Mouse (Mus musculus): ENCODE results near the gene Cdrt4. TPM values are rescaled to one million over a fixed set of nuclear protein-coding genes. Genes with fewer than 3 reads are reported as not detected.

The Cdrt4 gene
- total RNA-seq, 1 experiment, result 1.6 TPM

DNA sequence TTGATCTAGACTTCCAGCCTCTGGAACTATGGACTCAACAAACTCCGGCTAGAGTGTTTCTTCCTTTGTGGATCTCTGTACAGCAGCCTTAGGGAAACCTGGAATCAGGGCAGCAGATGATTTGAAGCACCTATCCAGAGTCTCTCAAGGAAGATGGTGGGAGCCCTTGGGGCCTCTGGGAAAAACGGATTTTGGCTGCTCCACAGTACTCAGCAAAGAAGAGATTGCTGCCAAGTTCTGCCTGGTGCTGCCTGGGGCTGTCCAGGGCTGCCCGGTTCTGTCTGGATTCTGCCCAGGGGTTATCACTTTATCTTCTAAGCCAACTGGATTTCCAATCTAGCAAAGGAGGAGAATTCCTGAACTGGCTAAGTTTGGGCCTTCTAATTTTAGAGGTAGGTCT lies 58.8 kb downstream of the Cdrt4 start:
- TF ChIP-seq MAFK (IDR thresholded peaks at IDR 0.05; ENCODE audit: insufficient read depth, low read depth, low read length) (no peak), HCFC1 (IDR thresholded peaks at IDR 0.05; ENCODE audit: borderline replicate concordance, insufficient read depth, low read length) (no peak), ZC3H11A (IDR thresholded peaks at IDR 0.05; ENCODE audit: borderline replicate concordance, low read depth, low read length) (no peak), CHD2 (IDR thresholded peaks at IDR 0.05; ENCODE audit: low read depth, low read length) (no peak), ZNF384 (IDR thresholded peaks at IDR 0.05; ENCODE audit: low read depth, low read length) (no peak)
- H3K4me1 ChIP-seq (ENCODE audit: control insufficient read depth in 2 of 2, insufficient read depth in 2 of 2, low read length in 2 of 2, poor library complexity in 1 of 2), result no peaks in the 10 kb centered on the region
- H3K36me3 ChIP-seq (ENCODE audit: control insufficient read depth, insufficient read depth, low read length, poor library complexity, severe bottlenecking), result no peaks in the 10 kb centered on the region
- in situ Hi-C loops (cut with MboI; ENCODE audit: low sequenced_read_pairs in 2 of 2, unreplicated experiment in 2 of 2), result no loop called here
- no peak for DNase-seq (ENCODE audit: low read depth, low spot score)
- H3K4me3 ChIP-seq (ENCODE audit: insufficient read depth in 1 of 2, low read depth in 1 of 2, low read length in 2 of 2, poor library complexity in 1 of 2, severe bottlenecking in 1 of 2), result no peak overlapping the region
- no peak overlapping the region for H3K9ac ChIP-seq (ENCODE audit: insufficient read depth, low read depth, low read length, poor library complexity, severe bottlenecking)
- H3K9me3 ChIP-seq (ENCODE audit: control insufficient read depth, insufficient read depth, low read depth, low read length), result no peaks in the 10 kb centered on the region
- H3K27ac ChIP-seq (ENCODE audit: insufficient read depth, low read depth, low read length, poor library complexity, severe bottlenecking), result no peak overlapping the region

DNA sequence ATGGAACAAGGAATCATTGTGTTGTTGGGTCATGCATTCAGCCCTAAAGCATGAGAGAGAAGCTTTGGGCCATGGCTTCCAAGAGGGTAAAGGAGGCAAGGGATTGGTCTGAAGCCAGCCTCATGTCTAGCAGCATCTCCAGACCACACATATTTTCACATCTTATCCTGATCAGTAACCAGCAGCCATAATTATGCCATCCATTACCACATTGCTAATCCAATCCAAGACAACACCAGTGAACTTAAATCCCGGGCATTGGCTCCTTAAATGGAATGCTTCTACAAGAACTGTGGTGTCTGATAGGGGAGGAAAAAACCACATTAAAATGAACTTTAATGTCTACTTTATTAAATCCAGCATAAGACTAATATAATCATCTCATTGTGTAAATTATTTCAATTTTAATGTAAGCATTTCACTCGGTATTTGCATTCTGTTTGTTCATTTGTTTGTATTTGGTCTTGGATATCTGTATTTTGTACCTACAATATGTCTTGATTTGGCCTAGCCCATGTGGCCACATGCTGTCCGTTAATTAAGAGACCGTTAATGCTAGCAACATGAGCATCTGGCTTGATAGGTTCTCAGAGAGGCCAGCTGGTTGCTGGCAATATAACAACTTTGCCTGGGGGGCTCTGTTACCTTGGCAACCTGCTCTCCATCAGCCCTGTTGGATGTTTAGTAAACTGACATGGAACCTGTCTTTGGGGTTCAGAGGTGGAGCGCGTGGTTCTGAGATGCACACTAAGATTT lies 66.5 kb downstream of the Cdrt4 start:
- no peaks in the 10 kb centered on the region for H3K9me3 ChIP-seq (ENCODE audit: control insufficient read depth, insufficient read depth, low read depth, low read length)
- DNase-seq (ENCODE audit: low read depth, low spot score), result no peak
- TF ChIP-seq CHD2 (IDR thresholded peaks at IDR 0.05; ENCODE audit: low read depth, low read length), result no peak
- TF ChIP-seq MAFK (IDR thresholded peaks at IDR 0.05; ENCODE audit: insufficient read depth, low read depth, low read length), result no peak
- no peak for TF ChIP-seq ZC3H11A (IDR thresholded peaks at IDR 0.05; ENCODE audit: borderline replicate concordance, low read depth, low read length)
- no peak for TF ChIP-seq HCFC1 (IDR thresholded peaks at IDR 0.05; ENCODE audit: borderline replicate concordance, insufficient read depth, low read length)
- TF ChIP-seq ZNF384 (IDR thresholded peaks at IDR 0.05; ENCODE audit: low read depth, low read length), result no peak
- no peak overlapping the region for H3K4me3 ChIP-seq (ENCODE audit: insufficient read depth in 1 of 2, low read depth in 1 of 2, low read length in 2 of 2, poor library complexity in 1 of 2, severe bottlenecking in 1 of 2)
- in situ Hi-C loops (cut with MboI; ENCODE audit: low sequenced_read_pairs in 2 of 2, unreplicated experiment in 2 of 2), result no loop called here
- H3K36me3 ChIP-seq (ENCODE audit: control insufficient read depth, insufficient read depth, low read length, poor library complexity, severe bottlenecking), result no peaks in the 10 kb centered on the region
- H3K9ac ChIP-seq (ENCODE audit: insufficient read depth, low read depth, low read length, poor library complexity, severe bottlenecking), result no peak overlapping the region
- H3K4me1 ChIP-seq (ENCODE audit: control insufficient read depth in 2 of 2, insufficient read depth in 2 of 2, low read length in 2 of 2, poor library complexity in 1 of 2), result no peaks in the 10 kb centered on the region
- H3K27ac ChIP-seq (ENCODE audit: insufficient read depth, low read depth, low read length, poor library complexity, severe bottlenecking), result no peak overlapping the region

DNA sequence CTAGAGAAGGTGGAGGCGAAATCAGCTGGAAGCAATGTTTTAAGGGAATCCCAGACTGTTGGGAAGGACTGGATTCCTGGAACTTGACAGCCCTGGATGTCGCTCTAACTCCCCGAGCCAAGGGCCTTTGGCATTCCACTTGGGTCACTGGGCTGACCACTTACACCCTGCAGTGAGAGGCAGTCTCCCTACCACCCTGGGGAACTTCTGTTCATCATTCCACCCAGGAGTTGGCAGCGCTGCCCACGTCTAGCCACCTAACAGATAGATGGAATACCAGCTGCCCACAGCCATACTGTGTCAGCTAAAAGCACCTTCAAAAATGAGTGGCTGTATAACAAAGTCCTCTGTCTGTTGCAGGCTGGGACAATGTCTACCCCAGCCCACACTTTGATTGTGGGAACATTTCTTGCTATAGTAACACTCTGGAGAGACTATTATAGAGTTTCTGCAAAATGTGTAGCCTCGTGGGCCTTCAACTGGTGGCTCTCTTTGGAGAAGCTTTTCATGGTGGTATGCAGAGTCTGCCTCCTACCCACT lies 67.2 kb downstream of the Cdrt4 start:
- TF ChIP-seq CHD2 (IDR thresholded peaks at IDR 0.05; ENCODE audit: low read depth, low read length) (no peak), ZC3H11A (IDR thresholded peaks at IDR 0.05; ENCODE audit: borderline replicate concordance, low read depth, low read length) (no peak), ZNF384 (IDR thresholded peaks at IDR 0.05; ENCODE audit: low read depth, low read length) (no peak), MAFK (IDR thresholded peaks at IDR 0.05; ENCODE audit: insufficient read depth, low read depth, low read length) (no peak), HCFC1 (IDR thresholded peaks at IDR 0.05; ENCODE audit: borderline replicate concordance, insufficient read depth, low read length) (no peak)
- in situ Hi-C loops (cut with MboI; ENCODE audit: low sequenced_read_pairs in 2 of 2, unreplicated experiment in 2 of 2), result no loop called here
- H3K4me1 ChIP-seq (ENCODE audit: control insufficient read depth in 2 of 2, insufficient read depth in 2 of 2, low read length in 2 of 2, poor library complexity in 1 of 2), result no peaks in the 10 kb centered on the region
- no peak for DNase-seq (ENCODE audit: low read depth, low spot score)
- H3K36me3 ChIP-seq (ENCODE audit: control insufficient read depth, insufficient read depth, low read length, poor library complexity, severe bottlenecking), result no peaks in the 10 kb centered on the region
- no peak overlapping the region for H3K27ac ChIP-seq (ENCODE audit: insufficient read depth, low read depth, low read length, poor library complexity, severe bottlenecking)
- no peak overlapping the region for H3K9ac ChIP-seq (ENCODE audit: insufficient read depth, low read depth, low read length, poor library complexity, severe bottlenecking)
- no peak overlapping the region for H3K4me3 ChIP-seq (ENCODE audit: insufficient read depth in 1 of 2, low read depth in 1 of 2, low read length in 2 of 2, poor library complexity in 1 of 2, severe bottlenecking in 1 of 2)
- no peaks in the 10 kb centered on the region for H3K9me3 ChIP-seq (ENCODE audit: control insufficient read depth, insufficient read depth, low read depth, low read length)

DNA sequence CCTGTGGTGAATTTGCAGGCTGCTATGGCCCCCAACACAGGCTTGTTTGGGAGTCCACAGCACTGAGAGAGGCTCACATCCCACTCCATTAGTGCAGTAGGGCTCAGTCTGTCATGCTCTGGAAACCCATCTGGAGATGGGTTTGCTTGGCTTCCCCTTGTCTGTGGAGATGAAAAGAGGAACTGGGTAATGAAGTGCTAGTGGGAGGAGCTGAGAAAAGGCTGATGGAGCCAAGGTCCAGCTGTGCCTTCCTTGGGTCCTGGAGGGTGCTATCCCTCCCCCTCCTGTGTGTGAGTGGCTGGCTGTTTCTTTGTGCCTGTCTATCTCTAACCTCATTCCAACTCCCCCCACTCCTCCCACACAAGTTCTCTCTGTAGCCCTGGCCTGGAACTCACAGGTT lies 69.6 kb downstream of the Cdrt4 start:
- Histone ChIP-seq H3K36me3 (ENCODE audit: control insufficient read depth, insufficient read depth, low read length, poor library complexity, severe bottlenecking) (no peaks in the 10 kb centered on the region), H3K9me3 (ENCODE audit: control insufficient read depth, insufficient read depth, low read depth, low read length) (no peaks in the 10 kb centered on the region), H3K27ac (ENCODE audit: insufficient read depth, low read depth, low read length, poor library complexity, severe bottlenecking) (no peak overlapping the region), H3K4me3 (ENCODE audit: insufficient read depth in 1 of 2, low read depth in 1 of 2, low read length in 2 of 2, poor library complexity in 1 of 2, severe bottlenecking in 1 of 2) (no peak overlapping the region), H3K4me1 (ENCODE audit: control insufficient read depth in 2 of 2, insufficient read depth in 2 of 2, low read length in 2 of 2, poor library complexity in 1 of 2) (no peaks in the 10 kb centered on the region), H3K9ac (ENCODE audit: insufficient read depth, low read depth, low read length, poor library complexity, severe bottlenecking) (no peak overlapping the region)
- in situ Hi-C loops (cut with MboI; ENCODE audit: low sequenced_read_pairs in 2 of 2, unreplicated experiment in 2 of 2), result no loop called here
- no peak for TF ChIP-seq HCFC1 (IDR thresholded peaks at IDR 0.05; ENCODE audit: borderline replicate concordance, insufficient read depth, low read length)
- no peak for TF ChIP-seq ZNF384 (IDR thresholded peaks at IDR 0.05; ENCODE audit: low read depth, low read length)
- no peak for TF ChIP-seq MAFK (IDR thresholded peaks at IDR 0.05; ENCODE audit: insufficient read depth, low read depth, low read length)
- TF ChIP-seq CHD2 (IDR thresholded peaks at IDR 0.05; ENCODE audit: low read depth, low read length), result no peak
- no peak for TF ChIP-seq ZC3H11A (IDR thresholded peaks at IDR 0.05; ENCODE audit: borderline replicate concordance, low read depth, low read length)
- DNase-seq (ENCODE audit: low read depth, low spot score), result no peak
